Mouse (Mus musculus) liver, embryonic 14.5 days (tissue): ENCODE measurements around the gene Tomm34. TPM values are rescaled to one million over a fixed set of nuclear protein-coding genes. Genes with fewer than 3 reads are reported as not detected.

Experiments
- ATAC-seq: fragments of 200-750 bp; cut with Nextera tagmentation; 2 replicates; pipeline ENCODE4 v1.8.0; 2017; ENCODE audit warnings: moderate number of reproducible peaks, mild to moderate bottlenecking, moderate library complexity; ENCODE audit not compliant: insufficient read depth
- DNase-seq, 3 experiments: peaks; one replicate each; pipeline ENCODE4 v3.0.0-alpha.2; 2012 to 2013; ENCODE audit warnings: low read depth in 3 of 3, low spot score in 3 of 3
- H3K27ac ChIP-seq: fragments of 300-500 bp; sonication (generic); 2 replicates; pipeline ENCODE4 v1.5.1; 2014; ENCODE audit warnings: moderate library complexity, mild to moderate bottlenecking, control low read depth, inconsistent platforms
- H3K27me3 ChIP-seq: fragments of 300-500 bp; sonication (generic); 2 replicates; pipeline ENCODE4 v1.6.1; 2014; ENCODE audit warnings: mild to moderate bottlenecking, low read length, moderate library complexity; ENCODE audit not compliant: control insufficient read depth, insufficient read depth
- H3K36me3 ChIP-seq: fragments of 300-500 bp; sonication (generic); replicated peaks from 2 replicates; pipeline ENCODE4 v1.6.1; 2014; ENCODE audit warnings: low read depth; ENCODE audit not compliant: control insufficient read depth, insufficient read depth
- H3K4me1 ChIP-seq, 2 experiments: fragments of 200-500 bp in 1 of 2; fragments of 300-500 bp in 1 of 2; sonication (generic) in 1 of 2; replicated peaks; 2 replicates each; pipeline ENCODE4 v1.6.1; 2012 to 2014; ENCODE audit warnings: antibody characterized with exemption in 1 of 2, inconsistent platforms in 1 of 2, low read length in 1 of 2; ENCODE audit not compliant: control insufficient read depth in 2 of 2, insufficient read depth in 2 of 2
- H3K4me2 ChIP-seq: fragments of 300-500 bp; sonication (generic); 2 replicates; pipeline ENCODE4 v1.6.1; 2014; ENCODE audit warnings: low read depth, mild to moderate bottlenecking, control low read depth, moderate library complexity
- H3K4me3 ChIP-seq, 2 experiments: fragments of 200-500 bp in 1 of 2; fragments of 300-500 bp in 1 of 2; sonication (generic) in 1 of 2; 2 replicates each; pipeline ENCODE4 v1.5.1; 2012 to 2014; ENCODE audit warnings: low read depth in 2 of 2, low read length in 2 of 2, mild to moderate bottlenecking in 2 of 2, control low read depth in 1 of 2, inconsistent platforms in 1 of 2, moderate library complexity in 1 of 2; ENCODE audit not compliant: insufficient read depth in 1 of 2
- H3K9ac ChIP-seq: fragments of 300-500 bp; sonication (generic); replicated peaks from 2 replicates; pipeline ENCODE4 v1.6.1; 2014; ENCODE audit warnings: mild to moderate bottlenecking, control low read depth, moderate library complexity
- H3K9me3 ChIP-seq: fragments of 300-500 bp; sonication (generic); 2 replicates; pipeline ENCODE4 v1.6.1; 2016; ENCODE audit warnings: low read length, mixed read lengths; ENCODE audit not compliant: control insufficient read depth
- CTCF ChIP-seq: IDR thresholded peaks from 2 replicates; pipeline ENCODE4 v1.5.1; 2016; ENCODE audit warnings: antibody characterized with exemption, low read depth, control low read depth
- EP300 ChIP-seq: IDR thresholded peaks from 2 replicates; pipeline ENCODE4 v1.6.1; 2016; ENCODE audit warnings: antibody characterized with exemption, low read depth
- WGBS: fragments of 180-500 bp; shearing (Covaris S2); extraction: QIAGEN DNeasy Blood & Tissue Kit; methylation state at CpG from one replicate; pipeline ENCODE4 v1.1.7; 2014; ENCODE audit not compliant: insufficient replicate concordance; 5-methylcytosine and 5-hydroxymethylcytosine counted together
- polyA plus RNA-seq, 2 experiments: library from polyadenylated mRNA; depleted of rRNA in 1 of 2; stranded (reverse) in 1 of 2; unstranded in 1 of 2; fragments of >200 nt; fragmentation: Nextera tagmentation in 1 of 2; extraction: Ambion mirVana in 1 of 2; gene quantifications; 2 replicates each; pipeline versions ENCODE4 v1.2.1 to v1.2.3; 2012 to 2014

Gene Tomm34
- polyA plus RNA-seq, 2 experiments, result 11.6 to 16.0 TPM

DNA sequence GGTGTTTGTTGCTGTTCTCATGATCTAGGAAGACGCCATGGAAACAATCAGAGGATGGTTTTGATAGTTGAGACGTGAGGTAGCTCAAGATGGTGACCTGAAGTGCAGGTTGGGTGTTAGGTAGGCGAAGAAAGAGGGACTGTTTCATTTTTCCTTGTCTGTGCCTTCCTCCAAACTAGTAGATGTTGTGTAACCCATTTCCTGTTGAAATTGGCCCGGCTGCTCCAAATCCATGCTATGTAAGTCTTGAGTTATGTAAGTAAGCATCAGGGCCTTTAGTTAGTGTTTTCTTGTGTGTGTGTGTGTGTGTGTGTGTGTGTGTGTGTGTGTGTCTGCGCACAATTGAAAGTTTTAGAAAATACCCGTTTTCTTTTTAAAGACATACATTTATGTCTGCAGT is 61.7 kb downstream of the Tomm34 start:
- TF ChIP-seq CTCF (no peak), EP300 (no peak)
- Histone ChIP-seq H3K4me2 (no peak overlapping the region), H3K4me3 (no peak overlapping the region), H3K9ac (no peak overlapping the region), H3K27ac (no peak overlapping the region), H3K36me3 (peaks cover 17% of the 10 kb centered on the region), H3K9me3 (no peaks in the 10 kb centered on the region), H3K27me3 (no peaks in the 10 kb centered on the region), H3K4me1 (peaks cover 3 to 12% of the 10 kb centered on the region in 2 experiments; a peak in 3 of 4 replicates)
- DNase-seq (no peak), ATAC-seq (no peak)
- whole genome bisulfite sequencing, result 63% methylated on average over 6 of the region's 6 CpGs

DNA sequence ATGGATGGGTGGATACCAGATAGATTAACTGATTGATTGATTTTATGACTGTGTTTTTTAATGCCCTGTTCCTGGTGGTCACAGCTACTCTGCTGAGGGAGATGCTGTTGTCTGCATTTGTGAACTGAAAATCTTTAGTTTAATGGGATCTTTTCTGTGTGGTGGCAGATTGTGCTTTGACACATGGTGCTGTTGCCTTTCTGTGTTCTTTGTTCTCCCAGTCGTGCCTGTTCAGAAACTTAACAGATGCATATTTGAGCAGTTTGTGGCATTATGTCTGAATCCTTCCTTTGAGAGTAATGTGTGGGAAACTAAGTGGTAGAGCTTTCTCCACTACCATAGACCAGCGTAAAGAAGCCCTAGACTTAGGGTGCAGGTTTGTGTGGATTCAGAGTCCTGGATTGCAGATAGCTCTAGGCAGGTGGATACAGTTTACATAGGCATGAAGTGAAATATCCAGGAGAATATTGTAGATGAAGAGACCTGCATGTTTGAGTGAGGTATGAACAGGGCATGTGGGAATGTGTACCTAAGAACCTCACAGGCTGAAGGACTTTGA is 62.9 kb downstream of the Tomm34 start:
- DNase-seq, result no peak
- peaks cover 11% of the 10 kb centered on the region for H3K36me3 ChIP-seq
- no peak overlapping the region for H3K27ac ChIP-seq
- ATAC-seq, result no peak
- peaks cover 3 to 15% of the 10 kb centered on the region in 2 experiments; a peak in 3 of 4 replicates for H3K4me1 ChIP-seq
- H3K4me2 ChIP-seq, result no peak overlapping the region
- H3K4me3 ChIP-seq, result no peak overlapping the region
- H3K9ac ChIP-seq, result no peak overlapping the region
- WGBS, result 68% methylated on average over 2 of the region's 2 CpGs
- H3K9me3 ChIP-seq, result no peaks in the 10 kb centered on the region
- no peak for TF ChIP-seq CTCF
- no peak for TF ChIP-seq EP300
- H3K27me3 ChIP-seq, result no peaks in the 10 kb centered on the region

- Histone ChIP-seq H3K4me1 (peaks cover 3 to 16% of the 10 kb centered on the region in 2 experiments; a peak in 3 of 4 replicates), H3K4me2 (no peak overlapping the region), H3K9ac (no peak overlapping the region), H3K4me3 (no peak overlapping the region), H3K27ac (no peak overlapping the region), H3K36me3 (peaks cover 10% of the 10 kb centered on the region), H3K9me3 (no peaks in the 10 kb centered on the region), H3K27me3 (no peaks in the 10 kb centered on the region)
- 84% methylated on average over 8 of the region's 8 CpGs for WGBS
- DNase-seq (no peak), ATAC-seq (no peak)
- no peak for TF ChIP-seq EP300
These were observed 63.4 kb downstream of the Tomm34 start for GRCm38 (mm10) chr2:164007547-164007946.

DNA sequence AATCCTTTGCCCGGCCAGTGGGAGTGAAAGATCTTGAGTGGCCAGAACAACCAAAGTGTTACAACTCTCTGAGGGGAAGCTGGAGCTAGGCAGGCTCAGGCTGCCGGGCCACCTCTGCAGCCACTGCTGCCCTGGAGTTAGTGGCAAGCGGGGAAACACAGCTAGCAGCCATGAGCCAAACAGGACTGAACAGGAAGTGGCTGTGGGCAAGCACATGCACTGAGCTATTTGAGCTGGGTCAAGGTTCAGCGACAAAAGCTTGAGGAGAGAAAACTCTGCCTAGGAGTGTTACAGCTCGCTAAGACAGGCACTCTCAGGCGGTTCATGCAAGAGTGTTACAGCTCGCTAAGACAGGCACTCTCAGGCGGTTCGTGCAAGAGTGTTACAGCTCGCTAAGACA is 64.0 kb downstream of the Tomm34 start:
- Histone ChIP-seq H3K4me1 (peaks cover 3 to 16% of the 10 kb centered on the region in 2 experiments; a peak in 3 of 4 replicates), H3K36me3 (peaks cover 4% of the 10 kb centered on the region), H3K9me3 (no peaks in the 10 kb centered on the region), H3K27ac (no peak overlapping the region), H3K27me3 (no peaks in the 10 kb centered on the region), H3K4me3 (no peak overlapping the region), H3K4me2 (no peak overlapping the region), H3K9ac (no peak overlapping the region)
- ATAC-seq, result no peak
- TF ChIP-seq EP300 (no peak), CTCF (no peak)
- no peak for DNase-seq
- WGBS, result 39% methylated on average over 10 of the region's 10 CpGs

DNA sequence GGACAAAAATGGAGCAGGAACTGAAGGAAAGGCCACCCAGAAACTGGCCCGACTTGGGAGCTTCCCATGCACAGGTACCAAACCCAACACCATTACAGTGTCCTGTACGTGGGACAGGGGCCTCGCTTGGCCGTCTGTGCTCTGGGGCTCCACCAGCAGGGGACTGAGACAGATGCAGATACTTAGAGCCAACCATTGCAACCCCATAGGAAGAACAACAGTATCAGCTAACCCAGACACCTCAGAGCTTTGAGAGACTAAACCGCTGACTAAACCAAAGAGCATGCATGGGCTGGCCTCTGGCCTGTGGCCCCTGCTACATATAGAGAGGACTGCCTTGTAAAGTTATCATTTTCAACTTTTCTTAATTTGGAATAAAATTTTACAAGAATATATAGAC is 66.5 kb downstream of the Tomm34 start:
- H3K4me1 ChIP-seq, result peaks cover 3 to 16% of the 10 kb centered on the region in 2 experiments; a peak in 3 of 4 replicates
- ATAC-seq, result 0 out of 2 replicates have a peak, but pooled peaks have one; percentile 29
- 62% methylated on average over 5 of the region's 5 CpGs for WGBS

More for the DNA sequence above, 66.5 kb downstream of the Tomm34 start:
- no peak overlapping the region for H3K9ac ChIP-seq
- no peak overlapping the region for H3K4me3 ChIP-seq
- no peaks in the 10 kb centered on the region for H3K36me3 ChIP-seq
- 0 out of 2 replicates have a peak, but pooled peaks have one; percentile 13 for TF ChIP-seq CTCF
- TF ChIP-seq EP300, result no peak
- no peak overlapping the region for H3K4me2 ChIP-seq
- DNase-seq, result no peak
- H3K9me3 ChIP-seq, result no peaks in the 10 kb centered on the region
- no peak overlapping the region for H3K27ac ChIP-seq
- no peaks in the 10 kb centered on the region for H3K27me3 ChIP-seq

Other genes with a start within 250 kb of the Tomm34 start
- not detected in 2 replicates for gene Kcnk15, start 217.5 kb downstream of the Tomm34 start, polyA plus RNA-seq (2012; rRNA removed)
- not detected in 2 replicates for gene Kcnk15, start 217.5 kb downstream of the Tomm34 start, polyA plus RNA-seq (2014; fragmentation: Nextera tagmentation; extraction: Ambion mirVana)
- gene Rims4, start 152.5 kb downstream of the Tomm34 start, polyA plus RNA-seq (2012; rRNA removed), result 0.12 and 0.13 TPM in 2 replicates
- gene Rims4, start 152.5 kb downstream of the Tomm34 start, polyA plus RNA-seq (2014; fragmentation: Nextera tagmentation; extraction: Ambion mirVana), result 0.14 and 0.19 TPM in 2 replicates
- 20.2 and 32.3 TPM in 2 replicates for gene Ywhab, start 76.2 kb downstream of the Tomm34 start, polyA plus RNA-seq (2012; rRNA removed)
- gene Ywhab, start 76.2 kb downstream of the Tomm34 start, polyA plus RNA-seq (2014; fragmentation: Nextera tagmentation; extraction: Ambion mirVana), result 79.6 and 88.4 TPM in 2 replicates
- 0.22 and 0.29 TPM in 2 replicates for gene Pabpc1l, start 45.7 kb downstream of the Tomm34 start, polyA plus RNA-seq (2012; rRNA removed)
- gene Pabpc1l, start 45.7 kb downstream of the Tomm34 start, polyA plus RNA-seq (2014; fragmentation: Nextera tagmentation; extraction: Ambion mirVana), result not detected in 2 replicates
- gene Stk4, start 847 bp downstream of the Tomm34 start, polyA plus RNA-seq (2012; rRNA removed), result 8.0 and 11.8 TPM in 2 replicates
- gene Stk4, start 847 bp downstream of the Tomm34 start, polyA plus RNA-seq (2014; fragmentation: Nextera tagmentation; extraction: Ambion mirVana), result 19.6 and 21.7 TPM in 2 replicates
- 0.01 and 0.02 TPM in 2 replicates for gene Kcns1, start 99.9 kb upstream of the Tomm34 start, polyA plus RNA-seq (2012; rRNA removed)
- gene Kcns1, start 99.9 kb upstream of the Tomm34 start, polyA plus RNA-seq (2014; fragmentation: Nextera tagmentation; extraction: Ambion mirVana), result not detected in 2 replicates
- gene Wfdc5, start 111.6 kb upstream of the Tomm34 start, polyA plus RNA-seq (2012; rRNA removed), result not detected in 2 replicates
- not detected in 2 replicates for gene Wfdc5, start 111.6 kb upstream of the Tomm34 start, polyA plus RNA-seq (2014; fragmentation: Nextera tagmentation; extraction: Ambion mirVana)
- gene Wfdc12, start 119.4 kb upstream of the Tomm34 start, polyA plus RNA-seq (2012; rRNA removed), result not detected in 2 replicates
- not detected in 2 replicates for gene Wfdc12, start 119.4 kb upstream of the Tomm34 start, polyA plus RNA-seq (2014; fragmentation: Nextera tagmentation; extraction: Ambion mirVana)
- not detected in 2 replicates for gene Wfdc15a, start 129.0 kb upstream of the Tomm34 start, polyA plus RNA-seq (2012; rRNA removed)
- gene Wfdc15a, start 129.0 kb upstream of the Tomm34 start, polyA plus RNA-seq (2014; fragmentation: Nextera tagmentation; extraction: Ambion mirVana), result not detected in 2 replicates
- gene Wfdc15b, start 150.5 kb upstream of the Tomm34 start, polyA plus RNA-seq (2012; rRNA removed), result 0.11 and 0.13 TPM in 2 replicates
- gene Wfdc15b, start 150.5 kb upstream of the Tomm34 start, polyA plus RNA-seq (2014; fragmentation: Nextera tagmentation; extraction: Ambion mirVana), result not detected in 2 replicates
- not detected in 2 replicates for gene Svs2, start 167.3 kb upstream of the Tomm34 start, polyA plus RNA-seq (2012; rRNA removed)
- not detected in 2 replicates for gene Svs2, start 167.3 kb upstream of the Tomm34 start, polyA plus RNA-seq (2014; fragmentation: Nextera tagmentation; extraction: Ambion mirVana)
- gene Svs3b, start 185.5 kb upstream of the Tomm34 start, polyA plus RNA-seq (2012; rRNA removed), result not detected in 2 replicates
- not detected in 2 replicates for gene Svs3b, start 185.5 kb upstream of the Tomm34 start, polyA plus RNA-seq (2014; fragmentation: Nextera tagmentation; extraction: Ambion mirVana)
- gene Svs4, start 207.3 kb upstream of the Tomm34 start, polyA plus RNA-seq (2012; rRNA removed), result not detected in 2 replicates
- not detected in 2 replicates for gene Svs4, start 207.3 kb upstream of the Tomm34 start, polyA plus RNA-seq (2014; fragmentation: Nextera tagmentation; extraction: Ambion mirVana)
- gene Svs3a, start 218.1 kb upstream of the Tomm34 start, polyA plus RNA-seq (2012; rRNA removed), result not detected in 2 replicates
- gene Svs3a, start 218.1 kb upstream of the Tomm34 start, polyA plus RNA-seq (2014; fragmentation: Nextera tagmentation; extraction: Ambion mirVana), result not detected in 2 replicates
- gene Svs6, start 245.6 kb upstream of the Tomm34 start, polyA plus RNA-seq (2012; rRNA removed), result not detected in 2 replicates
- not detected in 2 replicates for gene Svs6, start 245.6 kb upstream of the Tomm34 start, polyA plus RNA-seq (2014; fragmentation: Nextera tagmentation; extraction: Ambion mirVana)